Mouse (Mus musculus) kidney, adult 2 months (tissue): ENCODE measurements at regions not wholly inside any gene's neighbourhood (a gene's known extent, or its start where the extent isn't known, plus 50 kb on each side); places are given as distances from the start of the nearest gene placed in this dataset.

Experiments used
- CTCF ChIP-seq: fragments of 200-500 bp; conservative IDR thresholded peaks from 2 replicates; pipeline ENCODE4 v1.5.1; 2011; ENCODE audit warnings: low read depth, mild to moderate bottlenecking, control low read depth, low read length, moderate library complexity, mixed read lengths; ENCODE audit not compliant: insufficient read depth, insufficient read length
- POLR2A ChIP-seq: fragments of 200-500 bp; IDR thresholded peaks from one replicate; pipeline ENCODE4 v1.6.1; 2011; ENCODE audit warnings: low read depth, low read length, control low read depth

- TF ChIP-seq CTCF, result no peak
- no peak for TF ChIP-seq POLR2A
Observed at GRCm38 (mm10) chr15:85676156-85676555, 58.6 kb upstream of the Ppara start.
